Mouse (Mus musculus) mesoderm, embryonic 11.5 days (tissue): Measurements from ENCODE around the gene Cers6.
A peak's percentile ranks its signal among the peaks of the same experiment; 100 is the strongest.

Experiments used
- DNase-seq: peaks from one replicate; pipeline ENCODE4 v3.0.0-alpha.2; 2012; ENCODE audit warnings: low read depth, low spot score

The Cers6 gene

DNA sequence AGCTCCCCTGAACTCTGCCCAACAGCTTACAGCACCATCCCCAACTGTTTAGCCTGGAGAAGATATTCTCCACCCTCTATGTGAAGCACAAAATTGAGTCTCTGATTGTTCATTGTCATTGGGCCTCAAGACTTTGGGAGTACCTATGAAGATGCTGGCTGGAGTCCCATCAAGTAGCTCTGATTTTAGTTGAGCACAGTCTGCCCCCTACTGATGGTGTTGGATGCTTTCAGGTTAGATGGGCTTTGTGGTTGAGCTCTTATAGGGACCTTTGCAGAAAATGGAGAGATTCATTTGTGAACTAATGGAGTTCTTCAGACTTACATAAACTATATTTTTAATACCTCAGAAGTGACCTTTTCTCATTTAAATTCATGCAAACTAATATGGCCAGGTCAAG, 200.1 kb downstream of the Cers6 start:
- no peak for DNase-seq

DNA sequence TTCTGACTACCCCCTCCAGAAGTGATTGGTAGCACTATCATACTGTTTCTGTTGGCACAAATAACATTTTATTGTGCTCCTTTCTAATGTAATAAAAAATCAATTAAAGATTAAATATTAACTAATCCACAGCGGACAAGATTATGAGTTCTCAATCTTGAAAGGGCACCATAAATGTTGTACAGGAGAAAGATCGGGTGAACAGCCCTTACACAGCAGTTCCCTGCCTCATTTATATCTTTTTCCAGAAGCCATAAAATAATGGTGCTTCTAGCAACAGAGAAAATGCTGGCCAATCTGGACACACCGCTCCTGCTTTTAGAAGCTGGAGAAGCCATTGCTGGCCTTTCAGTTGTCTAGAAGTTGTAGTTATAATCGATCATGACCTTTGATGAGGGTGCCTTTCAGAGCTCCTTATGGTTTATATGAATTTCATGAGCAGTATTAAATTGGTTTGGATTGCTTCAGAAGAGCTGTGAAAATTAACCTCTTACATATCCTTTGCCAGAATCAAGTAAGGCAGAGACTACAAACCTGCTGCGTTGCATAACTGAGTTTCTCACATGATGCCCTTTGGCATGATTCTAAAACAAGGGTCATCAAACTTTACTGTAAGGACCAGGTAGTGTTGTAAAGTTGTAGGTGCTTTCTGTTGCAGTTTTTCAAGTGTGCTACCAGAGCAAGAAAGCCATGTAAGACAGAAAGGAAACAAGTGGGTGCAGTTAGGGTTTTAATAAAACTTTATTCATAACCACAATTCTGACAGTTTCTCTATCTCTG, 200.9 kb downstream of the Cers6 start:
- DNase-seq: no peak

DNA sequence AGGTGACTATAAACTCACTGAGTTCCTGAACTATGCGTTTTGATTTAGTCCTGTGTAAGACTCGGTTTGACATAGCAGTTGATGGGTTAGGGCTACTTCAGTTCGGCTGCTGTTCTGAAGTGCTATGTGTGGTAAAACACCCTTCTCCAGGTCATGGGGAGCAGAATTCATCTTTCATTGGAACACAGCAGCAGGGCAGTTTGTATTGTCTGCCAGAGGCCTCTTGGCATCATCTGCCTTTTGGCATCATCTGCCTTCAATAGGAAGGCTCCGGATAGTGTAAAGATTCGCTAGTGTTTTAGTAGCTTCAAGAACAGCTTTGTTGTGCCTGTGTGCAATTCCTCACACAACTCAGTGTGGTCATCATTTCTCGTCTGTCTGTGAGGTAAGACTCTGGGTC, 203.5 kb downstream of the Cers6 start:
- no peak for DNase-seq

DNA sequence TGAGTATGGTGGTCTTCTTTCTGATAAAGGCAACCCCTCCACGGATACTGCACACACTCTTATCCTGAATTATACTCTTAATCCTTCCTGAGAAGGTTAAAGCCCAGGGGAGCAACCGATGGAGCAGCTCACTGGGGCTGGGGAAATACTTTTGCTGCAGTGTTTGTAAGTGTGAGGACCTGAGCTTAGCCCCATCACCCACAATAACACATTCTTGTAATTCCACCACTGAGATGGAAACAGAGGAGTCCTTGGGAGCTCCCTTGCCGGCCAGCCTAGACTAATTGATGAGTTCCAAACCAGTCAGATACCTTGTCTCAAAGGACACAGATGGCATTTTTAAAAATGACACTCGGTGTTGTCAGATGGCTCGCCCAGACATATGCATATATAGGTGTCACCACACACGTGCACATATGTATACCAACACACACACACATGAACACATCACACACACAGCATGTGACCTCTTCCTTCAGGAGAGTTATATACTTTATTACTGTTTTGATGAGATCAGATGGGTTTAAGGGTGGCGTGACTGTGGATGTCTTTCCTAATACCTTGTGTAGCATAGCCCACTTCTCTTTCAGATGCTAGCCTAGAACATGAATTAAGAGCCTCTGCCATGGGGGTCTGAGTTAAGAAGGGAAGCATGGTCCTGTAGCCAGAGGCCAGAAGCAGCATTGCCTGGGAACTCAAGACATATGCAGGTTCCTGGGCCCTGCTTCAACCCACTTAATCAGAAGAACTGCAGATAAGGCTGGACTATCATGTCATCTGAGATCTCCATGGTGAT, 210.4 kb downstream of the Cers6 start:
- DNase-seq: no peak

DNA sequence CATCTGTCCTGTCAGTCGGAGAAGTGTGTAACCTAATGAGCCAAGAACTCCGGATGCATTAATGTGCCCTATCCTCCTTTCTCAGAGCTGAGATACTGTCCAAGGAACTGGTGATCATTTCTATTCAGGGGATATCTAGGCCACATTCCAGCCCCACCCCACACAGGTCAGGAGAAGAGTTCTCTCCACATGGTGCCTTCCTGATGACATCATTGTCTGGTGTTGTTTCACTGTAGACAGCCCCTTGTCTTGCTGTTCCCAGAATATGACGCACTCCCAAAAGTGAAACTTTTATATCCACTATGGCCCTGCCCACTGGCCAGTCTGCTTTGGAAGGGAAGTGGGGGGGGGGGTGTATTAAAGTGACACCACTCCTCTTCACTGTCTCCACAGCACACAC, 215.9 kb downstream of the Cers6 start:
- no peak for DNase-seq

DNA sequence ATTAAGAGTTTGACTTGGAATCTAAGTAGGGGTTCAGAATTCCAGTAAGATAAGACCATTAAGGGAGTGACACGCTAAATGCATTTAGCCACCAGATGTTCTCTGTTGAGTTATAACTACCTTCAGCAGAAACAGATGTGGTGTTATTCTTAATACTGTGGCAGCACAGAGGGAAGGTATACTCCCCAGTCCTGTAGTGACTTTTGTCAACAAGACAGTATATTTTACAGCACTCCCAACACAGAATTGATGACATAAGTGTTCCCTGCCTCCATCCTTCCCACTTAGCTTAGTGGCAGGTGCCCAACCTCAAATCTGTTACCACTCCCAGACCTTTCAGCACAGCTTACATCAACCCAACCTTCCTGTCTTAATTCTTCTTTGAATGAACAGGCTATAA, 219.5 kb downstream of the Cers6 start:
- DNase-seq: no peak

DNA sequence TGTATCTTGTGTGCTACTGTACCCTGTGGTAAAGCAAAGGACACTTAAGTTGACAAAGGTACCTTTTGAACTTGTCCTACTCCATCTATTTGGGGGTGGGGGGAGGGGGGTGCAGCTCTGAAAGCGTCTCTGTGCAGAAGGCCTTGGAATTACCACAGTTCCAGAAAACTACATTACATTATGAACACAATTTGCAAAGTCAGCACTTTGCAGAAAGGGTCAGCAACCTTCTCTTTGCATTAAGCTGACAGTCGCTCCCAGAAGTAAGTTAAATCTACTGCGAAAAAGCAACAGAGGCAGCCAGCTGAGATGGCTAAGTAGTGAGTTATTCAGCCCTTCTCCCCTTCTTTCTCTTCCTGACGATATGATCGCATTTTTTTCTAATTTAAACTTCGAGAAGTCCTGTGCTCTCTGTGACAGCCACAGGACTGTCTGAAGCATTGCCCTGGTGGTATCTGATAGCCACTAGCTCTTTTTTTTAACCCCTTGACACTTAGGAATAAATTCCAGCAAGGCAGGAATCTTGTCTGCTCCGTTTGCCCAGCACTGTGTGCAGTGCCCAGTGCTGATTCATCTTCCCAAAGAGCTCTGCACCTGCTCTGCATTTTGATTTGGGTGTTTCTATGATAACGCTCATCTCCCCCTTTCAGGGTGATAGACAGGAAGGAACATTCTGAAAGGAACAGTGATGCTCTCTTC, 221.4 kb downstream of the Cers6 start:
- DNase-seq: no peak

DNA sequence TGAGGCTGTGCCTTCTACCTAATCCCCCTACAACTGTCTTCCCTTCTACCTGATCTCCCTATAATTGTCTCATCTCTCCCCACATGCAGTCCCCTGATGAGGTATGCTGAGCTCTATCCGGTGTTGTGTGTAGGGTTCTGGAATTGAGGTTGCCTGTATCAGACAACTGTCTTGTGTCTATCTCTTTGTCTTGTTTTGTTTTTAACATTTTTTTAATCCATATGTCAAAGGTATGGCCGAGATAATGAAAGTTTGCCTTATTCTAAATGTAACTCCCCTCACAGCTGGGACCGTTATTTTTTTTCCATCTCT, 221.9 kb downstream of the Cers6 start:
- DNase-seq: no peak

DNA sequence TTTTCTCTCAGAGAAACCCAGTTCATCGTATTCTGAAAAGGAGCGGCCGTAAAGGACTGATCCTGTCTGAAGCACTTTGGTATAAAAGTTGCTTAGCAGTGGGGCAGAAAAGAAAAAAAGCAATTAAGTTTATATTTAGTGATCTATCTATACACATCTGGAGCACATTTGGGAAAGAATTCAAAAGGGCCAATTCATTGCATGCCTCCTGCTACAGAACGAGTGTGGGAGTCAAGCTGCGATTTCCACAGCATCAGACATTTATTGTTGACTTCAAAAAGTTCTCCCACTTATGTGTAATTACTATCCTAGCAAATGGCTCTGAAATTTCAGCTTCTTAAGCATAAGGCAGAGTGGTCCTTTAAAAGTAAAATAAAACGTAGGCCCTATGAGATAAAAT, 223.2 kb downstream of the Cers6 start:
- DNase-seq: no peak

DNA sequence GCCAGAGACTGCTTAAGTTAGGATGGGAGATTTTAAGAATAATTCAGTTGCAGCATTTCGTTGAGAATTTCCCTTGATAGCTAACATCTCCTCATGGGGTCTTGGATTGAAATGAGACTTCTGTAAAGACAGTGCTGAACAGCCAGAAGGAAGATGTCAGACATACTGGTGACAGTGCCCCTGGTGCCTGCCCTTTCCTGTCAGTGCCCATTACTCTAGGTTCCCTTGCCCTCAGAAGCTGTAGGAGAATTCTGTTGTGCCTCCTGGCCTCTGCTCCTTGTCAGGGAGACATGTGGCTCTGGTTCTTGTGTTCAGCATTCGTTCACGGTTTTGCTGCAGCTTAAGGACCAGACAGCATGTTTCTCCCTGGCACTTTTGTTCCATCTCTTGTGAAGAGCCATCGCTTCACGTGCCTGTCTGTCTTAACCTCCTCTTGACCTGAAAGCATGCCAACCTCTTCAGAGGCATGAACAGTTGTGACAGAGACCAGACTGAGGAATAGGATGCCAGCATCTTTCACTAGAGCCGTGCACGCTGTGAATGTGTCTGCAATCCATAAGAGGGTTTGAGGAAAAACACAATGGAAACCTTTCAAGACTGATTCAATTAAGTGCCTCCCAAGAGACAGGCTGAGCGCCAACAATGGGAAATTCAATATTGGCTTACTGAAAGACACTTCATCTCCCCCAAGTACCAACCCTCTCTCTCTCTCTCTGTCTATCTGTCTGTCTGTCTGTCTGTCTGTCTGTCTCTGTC, 225.4 kb downstream of the Cers6 start:
- peak; percentile 54 for DNase-seq

DNA sequence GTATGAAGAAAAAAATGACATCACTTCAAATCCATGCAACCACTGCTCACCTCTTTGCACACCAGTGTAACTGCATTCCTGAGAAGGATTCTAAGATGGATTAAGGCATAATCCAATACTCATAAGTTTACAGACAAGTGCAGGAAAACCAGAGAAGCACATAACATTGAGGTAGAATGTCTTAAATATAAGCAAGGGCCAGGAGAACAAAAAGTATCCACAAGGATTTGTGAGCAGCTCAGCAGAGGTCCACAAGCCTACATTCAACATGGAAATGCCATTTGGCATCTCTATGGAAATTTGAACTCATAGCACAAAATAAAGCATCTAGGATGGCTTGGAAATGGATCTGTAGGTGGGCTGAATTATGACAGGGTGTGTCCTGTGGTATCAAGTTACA, 234.6 kb downstream of the Cers6 start:
- no peak for DNase-seq

DNA sequence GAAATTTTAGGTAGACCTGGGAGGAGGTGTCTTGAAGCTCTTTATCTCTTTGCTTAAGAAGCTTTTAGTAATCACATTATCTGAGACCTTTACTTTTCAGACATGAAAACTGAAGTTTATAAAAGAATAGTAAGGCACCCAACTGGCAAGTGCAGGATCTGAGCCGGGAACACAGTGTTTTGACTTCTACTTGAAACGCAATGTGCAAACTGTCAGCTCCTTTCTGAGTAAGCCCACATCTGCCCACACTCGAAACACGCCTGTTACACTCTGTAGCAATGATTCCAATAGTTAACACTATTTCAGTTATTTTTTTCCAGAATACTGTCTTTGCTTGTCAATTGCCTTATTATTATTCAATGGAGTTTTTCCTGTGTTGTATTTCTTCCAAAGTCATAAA, 235.6 kb downstream of the Cers6 start:
- DNase-seq: no peak

DNA sequence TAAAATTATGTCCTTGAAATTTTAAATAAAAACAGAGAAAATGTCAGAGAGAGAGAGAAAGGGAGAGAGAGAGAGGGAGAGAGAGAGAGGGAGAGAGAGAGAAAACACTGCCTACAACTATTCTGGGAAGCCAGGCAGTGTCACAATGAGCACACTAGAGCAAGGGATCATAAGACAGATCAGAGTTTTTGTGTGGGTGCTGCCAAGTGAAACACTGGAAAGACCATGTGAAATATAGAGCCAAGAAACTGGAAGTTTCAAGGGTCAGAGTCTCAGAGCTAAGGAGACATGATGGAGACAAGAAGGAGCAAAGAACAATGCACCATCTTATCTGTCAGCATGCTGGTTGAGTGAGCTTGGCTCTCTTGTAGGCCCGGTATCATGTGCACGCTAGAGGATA, 236.3 kb downstream of the Cers6 start:
- no peak for DNase-seq

DNA sequence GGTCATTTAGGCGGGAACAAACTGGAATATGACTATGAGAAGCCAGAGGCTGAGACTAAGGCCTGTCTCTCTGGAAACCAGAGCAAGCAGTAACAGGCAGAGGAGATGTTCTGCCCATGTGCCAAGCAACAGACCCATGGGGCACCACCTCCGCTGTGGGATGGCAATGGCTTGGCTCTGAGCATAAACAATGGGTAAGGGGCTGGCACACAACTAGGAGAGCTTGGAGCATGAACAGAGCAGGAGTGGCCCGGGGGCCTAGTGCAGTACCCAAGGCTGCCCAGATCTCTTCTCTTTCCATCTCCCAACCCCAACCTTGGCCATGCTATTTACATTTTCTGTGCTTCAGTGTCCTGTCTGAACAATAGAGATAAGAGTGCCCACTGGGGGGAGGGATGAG, 237.5 kb downstream of the Cers6 start:
- no peak for DNase-seq

DNA sequence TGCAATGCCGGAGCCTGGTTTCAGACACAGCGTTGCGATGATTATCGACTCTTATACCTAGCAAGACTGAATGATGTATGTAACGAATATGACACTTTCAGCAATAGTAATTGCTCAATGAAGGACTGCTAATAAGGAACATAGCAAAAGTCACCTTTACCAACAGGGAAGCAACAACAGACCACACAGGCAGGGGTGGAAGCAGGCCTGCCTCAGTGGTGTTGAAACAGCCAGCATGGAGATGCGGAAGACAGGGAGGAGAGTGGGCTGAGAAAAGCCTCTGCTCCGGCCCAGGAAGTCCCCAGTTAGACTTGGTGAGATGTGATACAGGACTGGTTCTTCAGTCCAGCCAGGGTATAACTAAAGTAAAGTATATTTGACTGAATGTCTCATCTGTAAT, 237.9 kb downstream of the Cers6 start:
- no peak for DNase-seq

DNA sequence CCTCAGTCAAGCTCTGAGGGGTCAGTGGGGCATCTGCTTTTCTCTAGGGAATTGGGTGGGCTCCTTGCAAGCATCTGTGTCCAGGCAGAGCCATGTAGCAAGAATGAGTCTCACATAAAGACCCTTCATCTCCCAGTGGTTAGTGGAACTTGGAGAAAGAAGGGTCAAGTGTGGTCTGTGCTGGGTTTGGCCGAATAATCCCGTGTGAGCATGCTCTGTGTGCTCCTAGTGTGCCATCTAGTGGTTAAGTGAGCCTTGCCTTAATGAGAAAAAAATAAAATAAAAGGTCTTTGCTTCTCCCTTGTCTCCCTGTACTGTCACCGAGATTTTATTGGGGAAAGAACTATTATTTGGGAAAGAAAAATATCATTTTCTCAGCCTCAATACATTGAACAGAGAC, 239.5 kb downstream of the Cers6 start:
- peak; percentile 54 for DNase-seq

DNA sequence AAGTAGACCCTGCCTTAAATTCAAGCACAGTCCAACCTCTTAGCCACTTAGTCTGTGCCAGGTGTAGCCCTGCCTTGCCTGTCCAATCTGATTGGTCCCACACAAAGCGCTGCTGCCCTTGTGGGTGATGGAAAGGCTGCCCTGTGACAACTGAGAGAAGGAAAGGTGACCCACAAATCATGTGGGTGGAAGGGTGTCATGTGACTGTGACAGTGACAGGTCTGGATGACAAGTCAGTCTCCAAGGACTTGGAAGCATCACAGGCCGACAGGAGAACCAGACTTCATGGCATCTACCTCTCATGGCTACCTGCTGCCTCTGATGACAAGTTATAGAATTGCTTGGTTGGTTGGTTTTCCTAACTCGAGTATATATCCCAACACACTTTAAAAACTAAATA, 242.3 kb downstream of the Cers6 start:
- DNase-seq: no peak

DNA sequence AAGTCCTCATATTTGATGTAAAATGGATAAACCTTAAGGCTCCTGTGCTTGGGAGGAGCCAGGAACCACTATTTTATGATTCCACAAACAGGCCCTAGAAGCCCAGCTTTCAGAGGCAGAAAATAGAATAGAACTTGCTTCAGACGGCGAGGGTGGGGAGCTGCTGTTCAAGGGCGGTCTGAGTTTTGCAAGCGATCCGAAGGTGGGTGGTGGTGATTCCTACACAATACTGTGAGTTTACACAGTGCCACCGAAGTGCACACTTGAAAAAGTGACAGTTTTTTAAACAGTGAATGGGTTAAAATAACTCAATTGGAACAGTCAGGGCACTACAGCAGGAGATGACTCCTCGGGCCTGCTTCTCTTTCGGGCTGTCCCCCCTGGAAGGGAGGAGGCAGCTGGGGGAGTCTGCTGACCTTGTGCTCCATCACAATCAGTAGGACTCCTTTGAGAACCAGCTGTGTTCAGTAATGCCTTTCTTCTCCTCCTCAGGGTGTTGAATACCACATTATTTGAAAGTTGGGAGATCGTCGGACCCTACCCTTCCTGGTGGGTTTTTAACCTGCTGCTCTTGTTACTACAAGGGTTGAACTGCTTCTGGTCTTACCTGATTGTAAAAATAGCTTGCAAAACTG, 243.4 kb downstream of the Cers6 start:
- DNase-seq: no peak

DNA sequence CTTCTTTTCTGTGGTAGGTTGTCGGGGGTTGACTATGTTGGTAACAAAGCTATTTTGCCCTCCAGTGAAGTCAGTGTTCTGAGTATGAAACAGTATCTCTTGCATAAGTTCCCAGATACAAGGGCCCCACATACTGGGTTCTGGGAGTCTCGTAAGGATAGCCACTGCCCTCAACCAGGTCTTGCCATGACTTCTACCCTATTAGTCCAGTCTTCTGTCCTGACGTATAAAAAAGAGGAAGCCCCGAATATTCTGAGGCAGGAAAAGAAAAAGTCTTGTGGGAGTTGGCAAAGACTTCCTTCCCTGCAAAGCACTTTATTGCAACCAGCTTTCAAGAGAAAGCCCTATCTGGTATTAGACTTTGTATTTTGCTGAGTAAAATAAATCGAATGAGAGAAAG, 248.0 kb downstream of the Cers6 start:
- no peak for DNase-seq

DNA sequence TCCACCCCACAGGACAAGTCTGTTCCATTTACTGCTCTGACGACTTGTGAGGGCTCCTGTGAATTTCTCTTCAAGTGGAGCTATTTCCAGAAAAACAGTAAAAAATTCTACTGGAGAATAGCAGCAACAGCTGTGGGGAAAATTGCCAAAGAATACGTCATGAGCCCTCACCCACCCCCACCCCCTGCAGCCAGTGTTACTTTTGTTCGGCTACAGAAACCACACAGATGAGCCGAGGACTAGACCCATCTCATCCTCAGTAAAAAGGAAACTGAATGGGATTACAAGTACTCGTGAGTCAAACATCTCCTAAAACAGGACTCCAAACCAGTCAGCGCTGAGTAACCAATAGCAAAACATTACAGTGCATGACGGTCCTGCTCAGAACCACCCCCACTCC, 248.5 kb downstream of the Cers6 start:
- no peak for DNase-seq

DNA sequence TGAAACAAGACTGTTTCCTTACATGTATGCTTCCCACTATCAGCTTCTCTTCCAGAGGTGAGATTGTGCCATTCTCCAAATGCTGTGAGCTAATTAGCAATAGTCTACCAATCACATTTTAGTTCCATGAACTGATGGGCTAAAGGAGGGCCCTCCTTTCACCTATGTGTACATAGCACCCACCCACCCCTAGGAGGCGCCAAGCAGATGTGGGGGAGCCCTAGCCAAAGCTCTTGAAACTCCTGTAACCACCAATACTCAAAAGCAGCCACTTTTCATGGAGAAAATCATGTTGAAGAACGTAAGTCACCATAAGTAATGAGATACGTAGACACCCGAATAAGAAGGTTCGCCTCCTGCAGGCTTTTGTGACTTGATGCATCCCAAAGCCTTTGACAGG, 251.4 kb downstream of the Cers6 start:
- no peak for DNase-seq
